Mouse (Mus musculus): ENCODE measurements around the gene Slc22a13. TPM values are rescaled to one million over a fixed set of nuclear protein-coding genes. Genes with fewer than 3 reads are reported as not detected.
"Not testable (repeated sequence)": the region's sequence is repeated elsewhere in the genome, so short reads cannot be mapped to it uniquely, and the experiment has no call there.

Gene Slc22a13
- polyA plus RNA-seq, 1 experiment from 2014 or later: not detected

GRCm38 (mm10) chr9:119231552-119231951 lies 22.7 kb upstream of the Slc22a13 start:
- no peaks in the 10 kb centered on the region for H3K9me3 ChIP-seq
- no peaks in the 10 kb centered on the region; the same call in 1 of the 2 replicates for H3K36me3 ChIP-seq
- WGBS: 95% methylated on average over 7 of the region's 7 CpGs
- no peak for ATAC-seq (ENCODE audit: low FRiP score, low read depth)
- H3K4me2 ChIP-seq: no peak overlapping the region
- no peaks in the 10 kb centered on the region for H3K4me1 ChIP-seq (replicated peaks)
- no peak overlapping the region for H3K9ac ChIP-seq
- H3K27me3 ChIP-seq: no peaks in the 10 kb centered on the region
- no peak overlapping the region for H3K27ac ChIP-seq (replicated peaks)
- H3K4me3 ChIP-seq: no peak overlapping the region

- Histone ChIP-seq H3K4me2 (no peak overlapping the region), H3K4me3 (no peak overlapping the region), H3K27ac (replicated peaks) (no peak overlapping the region), H3K4me1 (replicated peaks) (no peaks in the 10 kb centered on the region), H3K9me3 (no peaks in the 10 kb centered on the region), H3K27me3 (no peaks in the 10 kb centered on the region), H3K9ac (no peak overlapping the region), H3K36me3 (peaks cover under 1% of the 10 kb centered on the region; the same call in 1 of the 2 replicates)
- no peak for ATAC-seq (ENCODE audit: low FRiP score, low read depth)
- 96% methylated on average over 2 of the region's 2 CpGs for WGBS
Measured at GRCm38 (mm10) chr9:119230829-119231228, 21.9 kb upstream of the Slc22a13 start.

GRCm38 (mm10) chr9:119220249-119220648 lies 11.4 kb upstream of the Slc22a13 start:
- Histone ChIP-seq H3K4me3 (no peak overlapping the region), H3K4me1 (replicated peaks) (no peaks in the 10 kb centered on the region), H3K9me3 (no peaks in the 10 kb centered on the region), H3K4me2 (no peak overlapping the region), H3K9ac (no peak overlapping the region), H3K36me3 (peaks cover 31% of the 10 kb centered on the region), H3K27me3 (no peaks in the 10 kb centered on the region), H3K27ac (replicated peaks) (no peak overlapping the region)
- ATAC-seq (ENCODE audit: low FRiP score, low read depth): no peak
- 89% methylated on average over 4 of the region's 4 CpGs for WGBS

- no peak for ATAC-seq (ENCODE audit: low FRiP score, low read depth)
- no peak overlapping the region for H3K27ac ChIP-seq (replicated peaks)
- H3K9me3 ChIP-seq: no peaks in the 10 kb centered on the region
- H3K4me2 ChIP-seq: no peak overlapping the region
- H3K36me3 ChIP-seq: peaks cover 26% of the 10 kb centered on the region
- H3K4me1 ChIP-seq (replicated peaks): no peaks in the 10 kb centered on the region
- no peaks in the 10 kb centered on the region for H3K27me3 ChIP-seq
- H3K9ac ChIP-seq: no peak overlapping the region
- WGBS: 91% methylated on average over 2 of the region's 2 CpGs
- no peak overlapping the region for H3K4me3 ChIP-seq
Measured at GRCm38 (mm10) chr9:119219667-119220066, 10.8 kb upstream of the Slc22a13 start.

- not testable (repeated sequence) for H3K27me3 ChIP-seq; H3K27ac ChIP-seq (replicated peaks); H3K4me2 ChIP-seq; H3K9me3 ChIP-seq; H3K4me1 ChIP-seq (replicated peaks); H3K4me3 ChIP-seq; H3K9ac ChIP-seq; ATAC-seq (ENCODE audit: low FRiP score, low read depth)
- 88% methylated on average over 2 of the region's 2 CpGs for WGBS
- H3K36me3 ChIP-seq: peaks cover 22% of the 10 kb centered on the region; the same call in 1 of the 2 replicates
Measured at GRCm38 (mm10) chr9:119215341-119215740, 6.4 kb upstream of the Slc22a13 start.

GRCm38 (mm10) chr9:119214601-119215000 lies 5.7 kb upstream of the Slc22a13 start:
- Histone ChIP-seq H3K27ac (replicated peaks) (no peak overlapping the region), H3K9ac (no peak overlapping the region), H3K36me3 (peaks cover 18% of the 10 kb centered on the region; the same call in 1 of the 2 replicates), H3K4me3 (no peak overlapping the region), H3K4me2 (no peak overlapping the region), H3K4me1 (replicated peaks) (no peaks in the 10 kb centered on the region), H3K9me3 (no peaks in the 10 kb centered on the region), H3K27me3 (no peaks in the 10 kb centered on the region)
- no peak for ATAC-seq (ENCODE audit: low FRiP score, low read depth)
- 91% methylated on average over 6 of the region's 6 CpGs for WGBS

- no peak for ATAC-seq (ENCODE audit: low FRiP score, low read depth)
- no peak overlapping the region for H3K9ac ChIP-seq
- 79% methylated on average over 8 of the region's 8 CpGs for WGBS
Measured at GRCm38 (mm10) chr9:119212996-119213395, 4.1 kb upstream of the Slc22a13 start.

GRCm38 (mm10) chr9:119207113-119207512 lies 1.8 kb downstream of the Slc22a13 start:
- no peaks in the 10 kb centered on the region for H3K27me3 ChIP-seq
- no peak overlapping the region for H3K27ac ChIP-seq (replicated peaks)
- H3K4me2 ChIP-seq: no peak overlapping the region
- no peak overlapping the region for H3K9ac ChIP-seq
- no peaks in the 10 kb centered on the region for H3K9me3 ChIP-seq
- no peaks in the 10 kb centered on the region for H3K4me1 ChIP-seq (replicated peaks)
- no peak overlapping the region for H3K4me3 ChIP-seq
- ATAC-seq (ENCODE audit: low FRiP score, low read depth): no peak
- H3K36me3 ChIP-seq: no peaks in the 10 kb centered on the region
- 86% methylated on average over 4 of the region's 4 CpGs for WGBS

More at GRCm38 (mm10) chr9:119212996-119213395, 4.1 kb upstream of the Slc22a13 start:
- H3K4me2 ChIP-seq: no peak overlapping the region
- H3K4me3 ChIP-seq: no peak overlapping the region
- H3K9me3 ChIP-seq: no peaks in the 10 kb centered on the region
- peaks cover 13% of the 10 kb centered on the region; the same call in 1 of the 2 replicates for H3K36me3 ChIP-seq
- H3K27ac ChIP-seq (replicated peaks): no peak overlapping the region
- H3K4me1 ChIP-seq (replicated peaks): no peaks in the 10 kb centered on the region
- no peaks in the 10 kb centered on the region for H3K27me3 ChIP-seq

GRCm38 (mm10) chr9:119206666-119207065 lies 2.2 kb downstream of the Slc22a13 start:
- no peak for ATAC-seq (ENCODE audit: low FRiP score, low read depth)
- Histone ChIP-seq H3K4me3 (no peak overlapping the region), H3K9me3 (no peaks in the 10 kb centered on the region), H3K4me2 (no peak overlapping the region), H3K27me3 (no peaks in the 10 kb centered on the region), H3K36me3 (no peaks in the 10 kb centered on the region), H3K27ac (replicated peaks) (no peak overlapping the region), H3K4me1 (replicated peaks) (no peaks in the 10 kb centered on the region), H3K9ac (no peak overlapping the region)
- WGBS: 86% methylated on average over 2 of the region's 2 CpGs

GRCm38 (mm10) chr9:119205756-119206155 lies 3.1 kb downstream of the Slc22a13 start:
- Histone ChIP-seq H3K27ac (replicated peaks) (no peak overlapping the region), H3K4me3 (no peak overlapping the region), H3K9ac (no peak overlapping the region), H3K27me3 (no peaks in the 10 kb centered on the region), H3K4me1 (replicated peaks) (no peaks in the 10 kb centered on the region), H3K36me3 (no peaks in the 10 kb centered on the region), H3K4me2 (no peak overlapping the region), H3K9me3 (no peaks in the 10 kb centered on the region)
- ATAC-seq (ENCODE audit: low FRiP score, low read depth): no peak
- 95% methylated on average over 5 of the region's 5 CpGs for WGBS

- no peak for ATAC-seq (ENCODE audit: low FRiP score, low read depth)
- Histone ChIP-seq H3K9ac (no peak overlapping the region), H3K4me3 (no peak overlapping the region), H3K27ac (replicated peaks) (no peak overlapping the region), H3K9me3 (no peaks in the 10 kb centered on the region), H3K4me1 (replicated peaks) (no peaks in the 10 kb centered on the region), H3K36me3 (no peaks in the 10 kb centered on the region), H3K27me3 (no peaks in the 10 kb centered on the region), H3K4me2 (no peak overlapping the region)
- WGBS: 96% methylated on average over 9 of the region's 9 CpGs
Measured at GRCm38 (mm10) chr9:119203617-119204016, 5.3 kb downstream of the Slc22a13 start.

GRCm38 (mm10) chr9:119201653-119202052 lies 7.2 kb downstream of the Slc22a13 start:
- no peaks in the 10 kb centered on the region for H3K27me3 ChIP-seq
- H3K36me3 ChIP-seq: no peaks in the 10 kb centered on the region
- no peak overlapping the region for H3K4me3 ChIP-seq
- no peak for ATAC-seq (ENCODE audit: low FRiP score, low read depth)
- H3K27ac ChIP-seq (replicated peaks): no peak overlapping the region
- H3K9me3 ChIP-seq: no peaks in the 10 kb centered on the region
- H3K4me1 ChIP-seq (replicated peaks): no peaks in the 10 kb centered on the region
- H3K4me2 ChIP-seq: no peak overlapping the region
- WGBS: 88% methylated on average over 5 of the region's 5 CpGs
- no peak overlapping the region for H3K9ac ChIP-seq

GRCm38 (mm10) chr9:119199151-119199861 lies 9.6 kb downstream of the Slc22a13 start:
- Histone ChIP-seq H3K27ac (replicated peaks) (no peak overlapping the region), H3K4me3 (no peak overlapping the region), H3K9me3 (no peaks in the 10 kb centered on the region), H3K27me3 (no peaks in the 10 kb centered on the region), H3K36me3 (no peaks in the 10 kb centered on the region), H3K9ac (no peak overlapping the region), H3K4me2 (no peak overlapping the region), H3K4me1 (replicated peaks) (no peaks in the 10 kb centered on the region)
- 83% methylated on average over 10 of the region's 10 CpGs for WGBS
- ATAC-seq (ENCODE audit: low FRiP score, low read depth): no peak

Data from hindbrain, embryonic 15.5 days (tissue).